Mouse (Mus musculus): ENCODE measurements around the gene Oxnad1.

Gene Oxnad1

GRCm38 (mm10) chr14:32145401-32145800, 60.2 kb downstream of the Oxnad1 start:
- DNase-seq (ENCODE audit: low spot score) = no peak

- no peak for DNase-seq (ENCODE audit: low spot score)
Measured at GRCm38 (mm10) chr14:32145809-32146511, 60.8 kb downstream of the Oxnad1 start.

- no peak for DNase-seq (ENCODE audit: low spot score)
Measured at GRCm38 (mm10) chr14:32146578-32146977, 61.4 kb downstream of the Oxnad1 start.

- no peak for DNase-seq (ENCODE audit: low spot score)
Measured at GRCm38 (mm10) chr14:32150872-32151271, 65.7 kb downstream of the Oxnad1 start.

GRCm38 (mm10) chr14:32152243-32152965, 67.2 kb downstream of the Oxnad1 start:
- DNase-seq (ENCODE audit: low spot score) = no peak

Data from layer of hippocampus, adult 11-12 months (tissue).